Mouse (Mus musculus): Measurements from ENCODE around the gene Nsf.

Nsf gene

GRCm38 (mm10) chr11:103953896-103954292 is at the start of gene Nsf:
TSS of gene Nsf (minus strand) at chr11:103954056.
- DNase-seq, result peak; percentile 85 to 91

- no peak for DNase-seq
These were observed 49.5 kb upstream of the Nsf start for GRCm38 (mm10) chr11:104003397-104003796.

DNA sequence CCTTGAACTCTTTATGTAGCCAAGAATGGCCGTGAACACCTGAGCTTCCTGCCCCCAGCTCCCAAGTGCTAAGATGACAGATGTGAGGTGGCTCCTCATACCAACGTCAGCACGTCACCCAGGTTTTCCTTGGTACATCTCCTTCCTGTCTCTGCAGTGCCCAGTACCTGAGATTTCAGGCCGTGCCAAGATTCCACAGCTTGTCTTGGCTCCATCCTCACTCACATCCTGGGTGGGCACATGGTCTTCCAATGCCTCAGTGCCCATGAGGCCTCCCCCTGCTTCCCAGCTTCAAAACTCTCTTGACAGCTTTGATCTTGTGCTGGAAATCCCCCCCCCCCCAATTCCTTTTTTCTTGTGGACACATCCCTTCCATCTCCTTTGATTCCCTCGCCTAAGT is 48.3 kb upstream of the Nsf start:
- no peak for DNase-seq

GRCm38 (mm10) chr11:104001395-104001955 is 47.6 kb upstream of the Nsf start:
- DNase-seq, result no peak

DNA sequence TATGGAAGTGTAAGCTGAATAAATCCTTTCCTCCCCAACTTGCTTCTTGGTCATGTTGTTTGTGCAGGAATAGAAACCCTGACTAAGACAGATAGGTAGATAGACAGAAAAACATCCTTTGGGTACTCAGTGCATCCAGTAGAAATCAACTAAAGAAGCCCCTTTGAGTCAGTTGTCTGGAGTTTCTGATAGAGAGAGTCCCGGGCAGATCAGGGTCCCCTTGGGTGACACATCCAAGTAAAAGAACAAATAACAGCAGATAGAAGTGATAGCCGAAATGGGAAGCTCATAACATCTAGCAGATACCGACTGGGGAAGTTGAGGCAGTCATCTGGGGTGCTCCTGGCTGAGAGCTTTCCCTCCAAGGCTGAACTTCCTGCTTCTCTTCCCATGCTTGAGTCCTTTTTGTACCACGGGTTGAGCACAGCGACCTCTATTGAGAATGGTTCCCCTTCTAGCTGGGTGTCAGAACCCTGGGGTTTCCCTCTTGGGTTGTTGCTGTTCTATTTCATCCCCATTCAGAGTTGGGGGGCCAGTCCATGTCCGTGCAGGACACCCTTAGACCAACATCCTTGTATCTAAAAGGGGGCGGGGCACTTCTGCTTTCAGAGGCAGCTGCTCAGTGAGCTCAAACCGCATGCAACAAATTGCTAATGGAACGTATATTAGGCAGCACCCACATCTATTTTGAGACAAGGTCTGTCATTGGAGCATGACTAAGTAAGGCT is 47.0 kb upstream of the Nsf start:
- peak in 1 of 2 experiments; percentile 12 for DNase-seq

DNA sequence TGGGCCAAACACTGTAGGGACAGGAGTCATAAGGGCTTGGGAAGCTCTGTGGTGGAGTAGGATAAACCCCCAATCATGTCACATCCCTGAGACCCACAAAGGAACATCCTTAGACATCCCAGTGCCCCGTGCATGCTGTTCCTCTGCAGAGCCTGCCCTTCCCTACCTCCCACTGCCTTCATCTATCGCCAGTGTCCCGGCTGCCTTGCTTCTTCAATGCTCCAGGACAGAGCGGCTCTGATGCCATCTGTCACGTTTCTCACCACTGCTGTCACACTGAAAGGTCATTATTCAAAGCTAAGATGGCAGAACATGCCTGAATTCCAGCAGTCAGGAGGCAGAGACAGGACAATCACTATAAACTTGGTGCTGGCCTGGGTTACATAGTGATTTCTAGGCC is 44.9 kb upstream of the Nsf start:
- DNase-seq, result no peak

- DNase-seq, result peak; percentile 74
These were observed 43.5 kb upstream of the Nsf start for GRCm38 (mm10) chr11:103997385-103997784.

GRCm38 (mm10) chr11:103992638-103993037 is 38.8 kb upstream of the Nsf start:
- no peak for DNase-seq

- DNase-seq, result peak; percentile 58 to 72
These were observed 36.2 kb upstream of the Nsf start for GRCm38 (mm10) chr11:103990049-103990557.

- peak; percentile 83 to 84 for DNase-seq
These were observed 33.6 kb upstream of the Nsf start for GRCm38 (mm10) chr11:103987423-103987822.

DNA sequence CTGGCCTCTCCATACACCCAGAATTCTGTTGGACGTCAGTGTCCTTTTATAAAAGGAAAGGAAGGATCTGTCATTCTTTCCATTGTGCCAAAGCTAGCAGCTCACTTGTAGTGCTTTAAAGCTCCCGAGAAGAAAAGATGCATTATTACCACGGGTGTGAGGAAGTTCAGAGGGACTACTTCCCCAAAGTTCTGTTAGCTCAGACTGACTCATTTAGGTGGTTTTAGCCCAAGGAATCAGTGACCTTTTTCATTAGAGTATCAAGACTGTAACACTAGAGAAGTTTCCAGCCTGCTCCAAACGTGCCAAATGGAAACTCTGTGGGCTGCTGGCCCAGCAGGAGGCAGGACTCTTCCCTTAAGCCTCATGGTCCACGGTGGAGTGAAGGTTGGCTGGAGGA is 30.2 kb upstream of the Nsf start:
- no peak for DNase-seq

DNA sequence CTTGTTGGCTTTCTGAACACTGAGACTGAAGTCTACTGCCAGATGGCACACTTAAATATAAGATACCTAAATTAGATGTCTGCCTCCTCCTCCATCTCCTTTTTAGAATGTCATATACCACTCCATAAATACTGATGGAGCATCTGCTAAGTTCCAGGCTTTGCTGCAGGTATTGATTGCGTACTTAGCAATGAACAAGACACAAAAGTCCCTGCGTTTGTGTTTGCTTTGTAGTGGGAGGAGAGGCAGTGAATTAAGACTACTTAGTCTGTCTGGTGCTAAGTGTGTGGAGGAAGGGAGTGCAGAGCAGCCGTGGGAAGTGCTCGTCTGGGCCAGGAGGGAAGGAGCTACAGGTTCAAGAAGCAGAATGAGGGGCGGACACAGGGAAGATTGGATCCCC is 28.0 kb upstream of the Nsf start:
- no peak for DNase-seq

DNA sequence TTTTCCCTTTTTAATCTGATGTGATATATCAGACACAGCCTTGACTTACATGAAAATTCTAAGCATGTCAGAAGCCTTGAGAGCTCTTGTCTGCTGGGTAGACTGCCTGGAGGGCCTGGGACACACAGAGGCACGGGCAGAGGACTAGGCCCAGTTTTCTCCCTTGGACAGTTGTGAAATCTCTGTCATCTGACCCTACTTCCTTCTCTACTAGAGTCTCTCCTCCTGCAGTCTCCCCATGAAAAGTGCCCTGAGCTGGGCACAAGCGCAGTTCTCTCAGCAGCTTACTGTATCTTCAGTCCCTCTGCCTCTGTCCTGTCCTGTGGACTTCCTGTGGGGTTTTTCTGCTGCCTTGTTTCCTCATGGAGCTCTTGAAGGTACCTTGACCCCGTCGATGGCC is 25.5 kb upstream of the Nsf start:
- DNase-seq, result no peak

DNA sequence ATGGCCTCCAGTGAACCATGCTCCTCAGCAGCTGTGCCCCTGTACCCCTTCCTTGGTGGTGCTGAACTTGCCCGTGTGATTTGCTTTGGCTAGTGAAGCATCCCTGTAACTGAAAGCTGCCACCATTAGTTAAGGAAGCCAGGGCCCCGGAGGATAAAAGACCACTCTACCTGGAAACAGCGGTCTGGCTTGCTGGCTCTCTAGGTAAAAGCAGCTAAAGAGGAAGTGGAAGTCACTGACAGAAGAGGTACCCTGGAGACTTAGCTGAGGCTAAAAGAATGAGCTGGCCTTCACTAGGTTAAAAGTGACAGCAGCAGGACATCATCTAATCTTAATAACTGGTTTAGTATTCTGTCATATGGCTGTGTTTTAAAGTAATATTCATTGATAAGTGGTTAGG is 17.0 kb upstream of the Nsf start:
- DNase-seq, result no peak

DNA sequence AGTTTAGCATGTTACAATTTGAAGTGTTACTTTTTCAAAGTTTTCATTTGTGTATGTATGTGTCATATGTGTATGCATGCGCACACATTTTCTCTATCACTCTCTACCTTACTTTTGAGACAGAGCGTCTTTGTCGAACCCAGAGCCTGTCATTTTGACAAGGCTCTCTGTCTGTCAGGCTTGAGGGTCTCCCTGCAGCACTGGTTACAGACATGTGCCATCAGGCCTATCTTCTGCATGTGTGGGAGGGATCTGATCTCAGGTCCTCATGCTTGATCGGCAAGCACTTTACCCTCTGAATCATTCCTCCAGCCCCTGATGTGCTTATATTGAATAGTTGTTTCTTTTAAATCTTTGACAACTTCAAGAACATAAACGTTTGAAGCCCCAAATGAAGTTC is 15.4 kb upstream of the Nsf start:
- DNase-seq, result no peak

GRCm38 (mm10) chr11:103967106-103967735 is 13.4 kb upstream of the Nsf start:
- DNase-seq, result peak; percentile 47 to 60

DNA sequence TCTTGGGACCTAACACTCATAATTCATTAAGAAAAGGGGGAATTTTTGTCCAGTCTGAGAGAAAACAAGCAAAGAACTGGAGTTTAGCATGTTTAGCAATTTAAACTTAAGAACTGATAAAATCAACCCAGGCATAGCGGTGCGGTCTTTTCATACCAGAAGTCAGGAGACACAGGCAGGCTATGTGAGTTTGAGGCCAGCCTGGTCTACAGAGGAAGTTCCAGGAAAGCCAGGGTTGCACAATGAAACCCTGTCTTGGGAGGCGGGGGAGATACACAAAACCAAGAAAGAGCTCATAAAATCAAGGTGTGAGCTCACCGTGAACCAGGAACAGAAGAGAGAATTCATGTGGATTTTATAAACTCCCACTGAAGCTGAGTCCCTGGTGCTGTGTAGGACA is 3.0 kb upstream of the Nsf start:
- DNase-seq, result no peak

- DNase-seq, result peak in 1 of 2 experiments; percentile 4
These were observed 592 bp downstream of the Nsf start for GRCm38 (mm10) chr11:103953032-103953895.

- DNase-seq, result no peak
These were observed 1.2 kb downstream of the Nsf start for GRCm38 (mm10) chr11:103952635-103953031.

- DNase-seq, result no peak
These were observed 2.8 kb downstream of the Nsf start for GRCm38 (mm10) chr11:103951106-103951505.

DNA sequence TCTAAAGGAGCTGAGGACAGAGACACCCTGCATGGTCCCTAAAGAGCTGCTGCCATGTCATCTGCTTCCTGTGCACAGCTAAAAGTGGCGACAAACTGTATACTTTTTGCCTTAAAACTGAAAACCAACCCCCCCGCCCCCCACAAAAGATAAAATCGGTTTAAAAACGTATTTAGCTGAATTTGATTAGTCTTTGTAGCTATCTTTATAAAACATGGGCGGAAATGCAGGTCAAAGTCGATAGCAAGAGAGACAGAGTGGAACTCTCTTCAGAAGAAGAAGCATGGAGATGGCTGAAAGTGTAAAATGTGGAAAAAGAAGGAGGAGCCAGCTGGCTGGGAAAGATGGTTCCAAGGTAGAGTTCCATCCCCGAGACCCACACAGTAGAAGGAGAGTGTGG is 4.9 kb downstream of the Nsf start:
- no peak for DNase-seq

DNA sequence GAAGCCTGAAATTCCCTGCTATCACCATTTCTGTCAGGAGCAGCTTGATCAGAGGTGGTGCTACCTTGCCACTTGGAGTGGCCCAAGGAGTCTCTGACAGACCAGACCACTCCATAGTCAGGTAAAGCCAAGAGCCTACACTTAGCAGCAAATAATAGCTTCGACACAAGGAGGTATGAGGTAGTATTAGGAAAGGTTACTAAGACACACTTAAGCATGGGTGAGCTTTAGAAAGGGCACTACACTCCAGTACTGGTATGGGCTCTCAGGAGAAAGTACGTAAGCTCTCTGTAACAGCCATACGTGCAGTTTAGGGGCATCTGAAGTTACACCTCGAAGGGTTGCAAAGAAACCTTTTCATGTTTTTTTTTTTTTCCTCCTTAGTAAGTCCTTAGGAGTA is 11.1 kb downstream of the Nsf start:
- no peak for DNase-seq

- DNase-seq, result peak in 1 of 2 experiments; percentile 11
These were observed 12.5 kb downstream of the Nsf start for GRCm38 (mm10) chr11:103941351-103941750.
